Mouse (Mus musculus): ENCODE measurements at regions not wholly inside any gene's neighbourhood (a gene's known extent, or its start where the extent isn't known, plus 50 kb on each side); places are given as distances from the start of the nearest gene placed in this dataset.

- no peak for TF ChIP-seq CTCF (IDR thresholded peaks at IDR 0.05; ENCODE audit: low read depth, low read length)
- no peak for TF ChIP-seq POLR2A (IDR thresholded peaks at IDR 0.05; ENCODE audit: insufficient read depth, low read length)
- TF ChIP-seq EP300 (IDR thresholded peaks at IDR 0.05; ENCODE audit: insufficient read depth, low read depth, low read length), result no peak
These were observed 396.8 kb upstream of the Cdh18 start for GRCm38 (mm10) chr15:22151894-22152494.

All from ES-Bruce4 (cell line).